Mouse (Mus musculus): Measurements from ENCODE around the gene Phgr1. TPM values are rescaled to one million over a fixed set of nuclear protein-coding genes. Genes with fewer than 3 reads are reported as not detected.

Gene Phgr1
- polyA plus RNA-seq, 1 experiment from 2014 or later = not detected

- peaks cover 34% of the 10 kb centered on the region for H3K4me1 ChIP-seq
- no peak overlapping the region for H3K27ac ChIP-seq
- ATAC-seq (ENCODE audit: insufficient number of reproducible peaks, insufficient read depth, low FRiP score, low TSS enrichment) = no peak
- H3K36me3 ChIP-seq = no peaks in the 10 kb centered on the region
- H3K9me3 ChIP-seq = no peaks in the 10 kb centered on the region
- H3K9ac ChIP-seq = no peak overlapping the region
- no peak overlapping the region for H3K4me3 ChIP-seq
- H3K27me3 ChIP-seq = peaks cover 17% of the 10 kb centered on the region
- H3K4me2 ChIP-seq (replicated peaks) = no peak overlapping the region
- 83% methylated on average over 5 of the region's 5 CpGs for WGBS
Observed at GRCm38 (mm10) chr2:118764875-118765274, 7.7 kb upstream of the Phgr1 start.

GRCm38 (mm10) chr2:118766041-118767033, 6.2 kb upstream of the Phgr1 start:
- Histone ChIP-seq H3K36me3 (no peaks in the 10 kb centered on the region), H3K27me3 (peaks cover 7% of the 10 kb centered on the region; the same call in 1 of the 2 replicates), H3K27ac (no peak overlapping the region), H3K4me3 (no peak overlapping the region), H3K9ac (no peak overlapping the region), H3K4me1 (peaks cover 31% of the 10 kb centered on the region), H3K4me2 (replicated peaks) (no peak overlapping the region), H3K9me3 (no peaks in the 10 kb centered on the region)
- WGBS = 73% methylated on average over 10 of the region's 10 CpGs
- no peak for ATAC-seq (ENCODE audit: insufficient number of reproducible peaks, insufficient read depth, low FRiP score, low TSS enrichment)

GRCm38 (mm10) chr2:118774536-118774935, 2.0 kb downstream of the Phgr1 start:
- ATAC-seq (ENCODE audit: insufficient number of reproducible peaks, insufficient read depth, low FRiP score, low TSS enrichment) = no peak
- H3K9me3 ChIP-seq = no peaks in the 10 kb centered on the region
- H3K9ac ChIP-seq = no peak overlapping the region
- WGBS = 75% methylated on average over 2 of the region's 2 CpGs
- no peak overlapping the region for H3K27ac ChIP-seq
- no peaks in the 10 kb centered on the region for H3K27me3 ChIP-seq
- no peak overlapping the region for H3K4me2 ChIP-seq (replicated peaks)
- H3K36me3 ChIP-seq = no peaks in the 10 kb centered on the region
- peaks cover 4% of the 10 kb centered on the region; the same call in 1 of the 2 replicates for H3K4me1 ChIP-seq
- H3K4me3 ChIP-seq = no peak overlapping the region

GRCm38 (mm10) chr2:118775396-118775795, 2.8 kb downstream of the Phgr1 start:
- Histone ChIP-seq H3K27me3 (0 out of 2 replicates have a peak, but pooled peaks cover 3% of the 10 kb centered on the region), H3K27ac (no peak overlapping the region), H3K9me3 (no peaks in the 10 kb centered on the region), H3K4me1 (peaks cover 9% of the 10 kb centered on the region; the same call in 1 of the 2 replicates), H3K36me3 (no peaks in the 10 kb centered on the region), H3K9ac (no peak overlapping the region), H3K4me2 (replicated peaks) (no peak overlapping the region), H3K4me3 (no peak overlapping the region)
- no peak for ATAC-seq (ENCODE audit: insufficient number of reproducible peaks, insufficient read depth, low FRiP score, low TSS enrichment)
- WGBS = 70% methylated on average over 1 of the region's 1 CpGs

GRCm38 (mm10) chr2:118775846-118776245, 3.3 kb downstream of the Phgr1 start:
- H3K4me3 ChIP-seq = no peak overlapping the region
- no peak overlapping the region for H3K9ac ChIP-seq
- peaks cover 9% of the 10 kb centered on the region; the same call in 1 of the 2 replicates for H3K4me1 ChIP-seq
- H3K9me3 ChIP-seq = no peaks in the 10 kb centered on the region
- no peak for ATAC-seq (ENCODE audit: insufficient number of reproducible peaks, insufficient read depth, low FRiP score, low TSS enrichment)
- H3K36me3 ChIP-seq = no peaks in the 10 kb centered on the region
- H3K27ac ChIP-seq = no peak overlapping the region
- 0 out of 2 replicates have a peak, but pooled peaks cover 3% of the 10 kb centered on the region for H3K27me3 ChIP-seq
- WGBS = 66% methylated on average over 3 of the region's 4 CpGs
- H3K4me2 ChIP-seq (replicated peaks) = no peak overlapping the region

GRCm38 (mm10) chr2:118776295-118776694, 3.7 kb downstream of the Phgr1 start:
- H3K36me3 ChIP-seq = no peaks in the 10 kb centered on the region
- H3K9ac ChIP-seq = no peak overlapping the region
- no peak overlapping the region for H3K4me3 ChIP-seq
- ATAC-seq (ENCODE audit: insufficient number of reproducible peaks, insufficient read depth, low FRiP score, low TSS enrichment) = no peak
- 56% methylated on average over 2 of the region's 2 CpGs for WGBS
- no peak overlapping the region for H3K4me2 ChIP-seq (replicated peaks)
- H3K9me3 ChIP-seq = no peaks in the 10 kb centered on the region
- 0 out of 2 replicates have a peak, but pooled peaks cover 3% of the 10 kb centered on the region for H3K27me3 ChIP-seq
- H3K27ac ChIP-seq = no peak overlapping the region
- H3K4me1 ChIP-seq = peaks cover 9% of the 10 kb centered on the region; the same call in 1 of the 2 replicates

GRCm38 (mm10) chr2:118778418-118778817, 5.8 kb downstream of the Phgr1 start:
- Histone ChIP-seq H3K27ac (no peak overlapping the region), H3K27me3 (0 out of 2 replicates have a peak, but pooled peaks cover 3% of the 10 kb centered on the region), H3K9ac (no peak overlapping the region), H3K4me1 (peaks cover 9% of the 10 kb centered on the region; the same call in 1 of the 2 replicates), H3K36me3 (no peaks in the 10 kb centered on the region), H3K4me2 (replicated peaks) (no peak overlapping the region), H3K9me3 (no peaks in the 10 kb centered on the region), H3K4me3 (no peak overlapping the region)
- ATAC-seq (ENCODE audit: insufficient number of reproducible peaks, insufficient read depth, low FRiP score, low TSS enrichment) = no peak
- 82% methylated on average over 4 of the region's 4 CpGs for WGBS

GRCm38 (mm10) chr2:118779065-118779464, 6.5 kb downstream of the Phgr1 start:
- 0 out of 2 replicates have a peak, but pooled peaks cover 3% of the 10 kb centered on the region for H3K27me3 ChIP-seq
- H3K27ac ChIP-seq = 0 out of 2 replicates have a peak overlapping the region, but pooled peaks have one; percentile 5
- WGBS = 9% methylated on average over 10 of the region's 10 CpGs
- peak overlapping the region; percentile 37; the same call in 1 of the 2 replicates for H3K9ac ChIP-seq
- ATAC-seq (ENCODE audit: insufficient number of reproducible peaks, insufficient read depth, low FRiP score, low TSS enrichment) = no peak
- H3K9me3 ChIP-seq = no peaks in the 10 kb centered on the region
- peak overlapping the region; percentile 35 for H3K4me3 ChIP-seq
- H3K4me2 ChIP-seq (replicated peaks) = peak overlapping the region; percentile 65
- H3K4me1 ChIP-seq = peaks cover 9% of the 10 kb centered on the region; the same call in 1 of the 2 replicates
- H3K36me3 ChIP-seq = no peaks in the 10 kb centered on the region

GRCm38 (mm10) chr2:118779504-118780480, 7.2 kb downstream of the Phgr1 start, which contains the start of gene Disp2:
Gene Disp2, plus strand, starts transcription at chr2:118779719.
- Histone ChIP-seq H3K27ac (0 out of 2 replicates have a peak within 1 kb of the TSS, but pooled peaks have one; percentile 5), H3K9ac (peak within 1 kb of the TSS; percentile 37; the same call in 1 of the 2 replicates), H3K27me3 (0 out of 2 replicates have a peak, but pooled peaks cover 3% of the 10 kb centered on the region), H3K4me2 (replicated peaks) (peak within 1 kb of the TSS; percentile 65), H3K36me3 (no peaks in the 10 kb centered on the region), H3K9me3 (no peaks in the 10 kb centered on the region), H3K4me3 (peak within 1 kb of the TSS; percentile 35), H3K4me1 (peaks cover 9% of the 10 kb centered on the region; the same call in 1 of the 2 replicates)
- WGBS = 11% methylated on average over 39 of the region's 39 CpGs
- peak; percentile 86 for ATAC-seq (ENCODE audit: insufficient number of reproducible peaks, insufficient read depth, low FRiP score, low TSS enrichment)

- WGBS = 57% methylated on average over 1 of the region's 1 CpGs
- H3K27me3 ChIP-seq = 0 out of 2 replicates have a peak, but pooled peaks cover 3% of the 10 kb centered on the region
- H3K36me3 ChIP-seq = no peaks in the 10 kb centered on the region
- peaks cover 9% of the 10 kb centered on the region; the same call in 1 of the 2 replicates for H3K4me1 ChIP-seq
- no peak overlapping the region for H3K4me3 ChIP-seq
- no peaks in the 10 kb centered on the region for H3K9me3 ChIP-seq
- no peak for ATAC-seq (ENCODE audit: insufficient number of reproducible peaks, insufficient read depth, low FRiP score, low TSS enrichment)
- H3K9ac ChIP-seq = no peak overlapping the region
- H3K27ac ChIP-seq = no peak overlapping the region
- H3K4me2 ChIP-seq (replicated peaks) = no peak overlapping the region
Observed at GRCm38 (mm10) chr2:118781115-118781514, 8.5 kb downstream of the Phgr1 start.

GRCm38 (mm10) chr2:118782303-118782702, 9.7 kb downstream of the Phgr1 start:
- Histone ChIP-seq H3K4me1 (peaks cover 9% of the 10 kb centered on the region; the same call in 1 of the 2 replicates), H3K4me2 (replicated peaks) (no peak overlapping the region), H3K9me3 (no peaks in the 10 kb centered on the region), H3K4me3 (no peak overlapping the region), H3K27me3 (0 out of 2 replicates have a peak, but pooled peaks cover 3% of the 10 kb centered on the region), H3K27ac (no peak overlapping the region), H3K9ac (no peak overlapping the region), H3K36me3 (no peaks in the 10 kb centered on the region)
- WGBS = 56% methylated on average over 4 of the region's 4 CpGs
- ATAC-seq (ENCODE audit: insufficient number of reproducible peaks, insufficient read depth, low FRiP score, low TSS enrichment) = no peak
